Mouse (Mus musculus): Measurements from ENCODE around the gene Cct5. TPM values are rescaled to one million over a fixed set of nuclear protein-coding genes. Genes with fewer than 3 reads are reported as not detected.

Cct5 gene
- polyA plus RNA-seq, 1 experiment from 2014 or later: 828 TPM

Other genes starting within 250 kb of the Cct5 start
- gene Ankrd33b, start 234.1 kb downstream of the Cct5 start, polyA plus RNA-seq (2014; fragmentation: Nextera tagmentation; extraction: Ambion mirVana): 0.13 and 0.38 TPM in 2 replicates
- 2.7 and 3.2 TPM in 2 replicates for gene Ropn1l, start 148.1 kb downstream of the Cct5 start, polyA plus RNA-seq (2014; fragmentation: Nextera tagmentation; extraction: Ambion mirVana)
- 40.6 and 41.9 TPM in 2 replicates for gene March6, start 70.8 kb downstream of the Cct5 start, polyA plus RNA-seq (2014; fragmentation: Nextera tagmentation; extraction: Ambion mirVana)
- 1.2 and 1.4 TPM in 2 replicates for gene Cmbl, start 36.4 kb downstream of the Cct5 start, polyA plus RNA-seq (2014; fragmentation: Nextera tagmentation; extraction: Ambion mirVana)
- gene Fam173b, start within 50 bp of the Cct5 start, polyA plus RNA-seq (2014; fragmentation: Nextera tagmentation; extraction: Ambion mirVana): 11.4 and 14.6 TPM in 2 replicates

Data from embryonic facial prominence, embryonic 11.5 days (tissue).